Mouse (Mus musculus): ENCODE measurements at regions not wholly inside any gene's neighbourhood (a gene's known extent, or its start where the extent isn't known, plus 50 kb on each side); places are given as distances from the start of the nearest gene placed in this dataset.

DNA sequence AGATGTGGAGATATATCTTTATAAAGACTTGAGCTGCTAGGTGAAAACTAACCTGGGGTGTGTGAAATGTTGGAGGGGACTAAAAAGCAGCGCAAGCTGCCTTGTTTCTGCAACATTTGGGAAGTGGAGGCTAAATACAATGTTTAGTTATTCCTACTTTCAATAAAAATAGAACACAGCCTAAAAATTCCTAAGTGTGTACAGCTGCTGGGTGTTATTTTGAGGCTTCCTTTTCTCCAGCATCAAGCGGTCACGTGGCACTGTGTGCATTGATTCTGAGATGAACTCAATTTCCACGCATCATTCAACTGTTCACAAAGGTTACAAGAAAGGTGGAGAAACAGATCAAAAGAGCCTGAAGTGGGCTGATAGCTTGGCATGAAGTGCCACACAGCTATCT lies 896.4 kb downstream of the Adgrl2 start:
- Histone ChIP-seq H3K27ac (replicated peaks; ENCODE audit: low read depth, low read length) (no peak overlapping the region), H3K4me3 (ENCODE audit: low read depth, low read length) (no peak overlapping the region), H3K4me2 (ENCODE audit: low read depth, severe bottlenecking) (no peak overlapping the region), H3K4me1 (ENCODE audit: control insufficient read depth, insufficient read depth, low read length) (no peaks in the 10 kb centered on the region), H3K9me3 (ENCODE audit: control insufficient read depth, low read length) (no peaks in the 10 kb centered on the region), H3K27me3 (ENCODE audit: control insufficient read depth, insufficient read depth, low read length) (no peaks in the 10 kb centered on the region), H3K9ac (ENCODE audit: low read length) (no peak overlapping the region), H3K36me3 (ENCODE audit: control insufficient read depth, insufficient read depth, low read length) (no peaks in the 10 kb centered on the region)
- WGBS: 88% methylated on average over 4 of the region's 4 CpGs
- ATAC-seq (ENCODE audit: insufficient number of reproducible peaks, low FRiP score, low TSS enrichment, low read depth): no peak
- no peak for DNase-seq (ENCODE audit: low spot score)

DNA sequence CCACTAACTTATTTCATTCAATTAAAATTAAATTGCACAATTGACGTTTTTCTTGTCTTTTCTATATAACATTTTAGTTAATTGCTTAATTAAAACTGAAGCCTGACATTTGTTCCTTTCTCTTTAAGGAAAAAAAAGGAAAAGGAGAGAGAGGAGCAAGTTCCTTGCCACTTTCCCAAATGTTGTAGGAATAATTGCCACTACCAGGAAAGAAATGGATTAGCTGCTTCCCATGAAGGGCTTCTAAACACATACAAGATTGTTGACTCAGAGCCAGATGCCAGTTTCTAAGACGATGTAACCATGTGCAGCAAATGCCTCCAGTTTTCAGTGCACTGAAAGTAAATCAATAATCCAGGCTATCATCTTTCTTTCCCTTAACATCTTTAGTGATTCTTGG lies 914.5 kb downstream of the Adgrl2 start:
- H3K36me3 ChIP-seq (ENCODE audit: control insufficient read depth, insufficient read depth, low read length): no peaks in the 10 kb centered on the region
- DNase-seq (ENCODE audit: low spot score): no peak
- no peak overlapping the region for H3K4me3 ChIP-seq (ENCODE audit: low read depth, low read length)
- H3K9me3 ChIP-seq (ENCODE audit: control insufficient read depth, low read length): no peaks in the 10 kb centered on the region
- no peak for ATAC-seq (ENCODE audit: insufficient number of reproducible peaks, low FRiP score, low TSS enrichment, low read depth)
- no peak overlapping the region for H3K9ac ChIP-seq (ENCODE audit: low read length)
- no peaks in the 10 kb centered on the region for H3K27me3 ChIP-seq (ENCODE audit: control insufficient read depth, insufficient read depth, low read length)
- H3K4me1 ChIP-seq (ENCODE audit: control insufficient read depth, insufficient read depth, low read length): no peaks in the 10 kb centered on the region
- H3K27ac ChIP-seq (replicated peaks; ENCODE audit: low read depth, low read length): no peak overlapping the region
- H3K4me2 ChIP-seq (ENCODE audit: low read depth, severe bottlenecking): no peak overlapping the region
- WGBS: 73% methylated on average over 2 of the region's 2 CpGs

DNA sequence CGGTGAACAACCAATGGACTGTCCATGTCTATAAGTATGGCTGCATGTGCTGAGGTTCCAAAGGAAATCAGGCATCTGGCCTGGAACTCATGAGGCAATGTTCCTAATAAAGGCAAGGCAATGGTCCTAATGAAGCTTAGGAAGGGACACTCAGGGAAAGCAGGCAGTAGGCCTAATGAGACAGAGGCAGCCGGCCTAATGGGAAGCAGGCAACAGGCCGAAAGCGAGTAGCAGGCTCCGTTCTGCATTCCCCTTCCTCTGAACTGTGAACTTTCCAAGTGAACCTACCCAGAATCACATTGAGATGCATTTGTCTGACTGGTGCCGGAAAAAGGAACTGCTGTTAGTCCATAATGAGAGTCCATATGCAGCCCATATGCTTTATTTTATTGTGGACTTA lies 923.7 kb downstream of the Adgrl2 start:
- Histone ChIP-seq H3K27ac (replicated peaks; ENCODE audit: low read depth, low read length) (no peak overlapping the region), H3K9ac (ENCODE audit: low read length) (no peak overlapping the region), H3K4me1 (ENCODE audit: control insufficient read depth, insufficient read depth, low read length) (no peaks in the 10 kb centered on the region), H3K9me3 (ENCODE audit: control insufficient read depth, low read length) (no peaks in the 10 kb centered on the region), H3K4me3 (ENCODE audit: low read depth, low read length) (no peak overlapping the region), H3K27me3 (ENCODE audit: control insufficient read depth, insufficient read depth, low read length) (no peaks in the 10 kb centered on the region), H3K36me3 (ENCODE audit: control insufficient read depth, insufficient read depth, low read length) (no peaks in the 10 kb centered on the region), H3K4me2 (ENCODE audit: low read depth, severe bottlenecking) (no peak overlapping the region)
- 24% methylated on average over 6 of the region's 6 CpGs for WGBS
- DNase-seq (ENCODE audit: low spot score) (peak; percentile 60), ATAC-seq (ENCODE audit: insufficient number of reproducible peaks, low FRiP score, low TSS enrichment, low read depth) (no peak)

DNA sequence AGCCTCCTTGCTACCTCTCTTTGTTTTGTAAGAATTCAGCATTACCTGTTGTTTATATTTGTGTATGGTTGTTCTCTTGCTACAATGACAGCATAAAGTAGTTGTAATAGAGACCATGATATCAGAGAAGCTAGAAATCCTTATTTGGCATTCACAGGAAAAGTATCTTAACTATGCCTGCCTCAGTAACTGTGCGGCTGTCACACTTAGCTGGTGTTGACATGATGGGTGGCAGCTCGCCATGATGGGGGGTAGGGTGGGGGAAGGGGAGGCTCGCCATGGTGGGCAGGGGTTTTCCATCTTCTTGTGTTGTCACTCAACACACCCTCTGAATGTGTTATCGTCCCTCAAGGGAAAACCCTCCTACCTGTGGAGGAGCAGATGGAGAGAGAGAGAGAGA lies 934.3 kb downstream of the Adgrl2 start:
- WGBS: 63% methylated on average over 4 of the region's 4 CpGs
- no peak overlapping the region for H3K27ac ChIP-seq (replicated peaks; ENCODE audit: low read depth, low read length)
- ATAC-seq (ENCODE audit: insufficient number of reproducible peaks, low FRiP score, low TSS enrichment, low read depth) (no peak), DNase-seq (ENCODE audit: low spot score) (no peak)
- H3K9me3 ChIP-seq (ENCODE audit: control insufficient read depth, low read length): no peaks in the 10 kb centered on the region
- no peak overlapping the region for H3K9ac ChIP-seq (ENCODE audit: low read length)
- no peaks in the 10 kb centered on the region for H3K4me1 ChIP-seq (ENCODE audit: control insufficient read depth, insufficient read depth, low read length)
- H3K36me3 ChIP-seq (ENCODE audit: control insufficient read depth, insufficient read depth, low read length): no peaks in the 10 kb centered on the region
- H3K27me3 ChIP-seq (ENCODE audit: control insufficient read depth, insufficient read depth, low read length): no peaks in the 10 kb centered on the region
- no peak overlapping the region for H3K4me2 ChIP-seq (ENCODE audit: low read depth, severe bottlenecking)
- H3K4me3 ChIP-seq (ENCODE audit: low read depth, low read length): no peak overlapping the region

DNA sequence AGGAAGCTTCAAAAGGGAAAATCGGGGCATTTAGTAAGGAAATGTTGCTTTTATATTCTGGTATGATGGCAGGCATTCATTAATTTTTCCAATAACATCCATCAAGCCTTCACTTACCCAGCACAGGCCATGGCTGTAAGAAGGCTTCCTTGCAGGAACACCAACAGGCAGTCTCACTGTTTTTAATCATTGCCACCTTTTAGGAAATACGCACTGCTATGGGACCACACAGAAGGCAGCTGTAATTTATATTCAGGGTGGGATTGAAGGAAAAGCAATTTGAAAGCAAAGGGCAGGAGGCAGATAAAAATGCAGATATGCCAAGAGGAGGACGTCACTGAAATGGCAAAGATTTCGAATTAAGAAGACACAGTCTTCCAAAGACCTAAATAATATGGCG lies 937.8 kb downstream of the Adgrl2 start:
- DNase-seq (ENCODE audit: low spot score) (peak; percentile 25), ATAC-seq (ENCODE audit: insufficient number of reproducible peaks, low FRiP score, low TSS enrichment, low read depth) (no peak)
- Histone ChIP-seq H3K27me3 (ENCODE audit: control insufficient read depth, insufficient read depth, low read length) (no peaks in the 10 kb centered on the region), H3K4me2 (ENCODE audit: low read depth, severe bottlenecking) (no peak overlapping the region), H3K9me3 (ENCODE audit: control insufficient read depth, low read length) (no peaks in the 10 kb centered on the region), H3K4me1 (ENCODE audit: control insufficient read depth, insufficient read depth, low read length) (no peaks in the 10 kb centered on the region), H3K4me3 (ENCODE audit: low read depth, low read length) (no peak overlapping the region), H3K36me3 (ENCODE audit: control insufficient read depth, insufficient read depth, low read length) (no peaks in the 10 kb centered on the region), H3K27ac (replicated peaks; ENCODE audit: low read depth, low read length) (no peak overlapping the region), H3K9ac (ENCODE audit: low read length) (no peak overlapping the region)
- WGBS: 41% methylated on average over 5 of the region's 5 CpGs

DNA sequence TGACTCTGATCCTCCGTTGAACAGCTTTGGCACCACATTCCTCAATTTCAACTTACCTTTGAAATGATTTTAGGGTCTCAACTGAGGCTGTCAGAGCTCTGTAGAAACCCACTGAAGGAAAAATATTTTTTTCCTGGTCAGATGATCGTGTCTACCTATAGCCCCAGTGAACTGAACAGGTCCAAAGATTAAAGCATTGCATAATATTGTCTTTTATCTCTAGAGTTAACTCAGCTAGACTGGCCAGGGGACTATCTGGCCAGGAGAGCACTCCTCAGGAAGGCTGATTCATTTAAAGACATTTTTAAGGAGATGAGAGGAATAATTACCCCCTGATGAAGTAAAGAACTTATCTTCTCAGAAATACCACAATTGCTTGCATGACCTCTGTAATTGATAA lies 942.1 kb downstream of the Adgrl2 start:
- Histone ChIP-seq H3K9ac (ENCODE audit: low read length) (no peak overlapping the region), H3K4me2 (ENCODE audit: low read depth, severe bottlenecking) (no peak overlapping the region), H3K9me3 (ENCODE audit: control insufficient read depth, low read length) (no peaks in the 10 kb centered on the region), H3K27ac (replicated peaks; ENCODE audit: low read depth, low read length) (no peak overlapping the region), H3K36me3 (ENCODE audit: control insufficient read depth, insufficient read depth, low read length) (no peaks in the 10 kb centered on the region), H3K4me3 (ENCODE audit: low read depth, low read length) (no peak overlapping the region), H3K27me3 (ENCODE audit: control insufficient read depth, insufficient read depth, low read length) (no peaks in the 10 kb centered on the region), H3K4me1 (ENCODE audit: control insufficient read depth, insufficient read depth, low read length) (no peaks in the 10 kb centered on the region)
- no peak for ATAC-seq (ENCODE audit: insufficient number of reproducible peaks, low FRiP score, low TSS enrichment, low read depth)
- no peak for DNase-seq (ENCODE audit: low spot score)
- 86% methylated on average over 2 of the region's 2 CpGs for WGBS

DNA sequence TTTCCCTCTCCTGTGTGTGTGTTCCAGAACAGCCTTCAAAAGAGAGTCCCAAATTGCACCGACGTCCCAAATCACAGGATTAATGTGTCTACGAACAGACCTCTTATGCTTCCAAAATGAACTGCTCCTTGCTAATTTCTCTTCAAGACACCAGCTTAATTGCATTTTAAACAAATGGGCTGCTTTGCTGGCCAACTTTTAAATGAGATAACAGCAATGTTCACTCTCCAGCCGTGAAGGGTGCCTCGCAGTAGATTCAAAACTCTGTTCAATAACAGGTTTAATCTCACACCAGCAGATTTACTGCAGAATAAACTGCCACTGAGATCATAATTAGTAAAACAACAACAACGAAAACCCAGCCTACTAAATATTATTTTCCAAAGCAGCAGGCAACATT lies 957.8 kb downstream of the Adgrl2 start:
- ATAC-seq (ENCODE audit: insufficient number of reproducible peaks, low FRiP score, low TSS enrichment, low read depth): no peak
- H3K27ac ChIP-seq (replicated peaks; ENCODE audit: low read depth, low read length): no peak overlapping the region
- H3K36me3 ChIP-seq (ENCODE audit: control insufficient read depth, insufficient read depth, low read length): no peaks in the 10 kb centered on the region
- 42% methylated on average over 6 of the region's 6 CpGs for WGBS
- no peaks in the 10 kb centered on the region for H3K27me3 ChIP-seq (ENCODE audit: control insufficient read depth, insufficient read depth, low read length)
- H3K4me1 ChIP-seq (ENCODE audit: control insufficient read depth, insufficient read depth, low read length): no peaks in the 10 kb centered on the region
- H3K4me3 ChIP-seq (ENCODE audit: low read depth, low read length): no peak overlapping the region
- no peak for DNase-seq (ENCODE audit: low spot score)
- no peak overlapping the region for H3K9ac ChIP-seq (ENCODE audit: low read length)
- no peaks in the 10 kb centered on the region for H3K9me3 ChIP-seq (ENCODE audit: control insufficient read depth, low read length)
- no peak overlapping the region for H3K4me2 ChIP-seq (ENCODE audit: low read depth, severe bottlenecking)

DNA sequence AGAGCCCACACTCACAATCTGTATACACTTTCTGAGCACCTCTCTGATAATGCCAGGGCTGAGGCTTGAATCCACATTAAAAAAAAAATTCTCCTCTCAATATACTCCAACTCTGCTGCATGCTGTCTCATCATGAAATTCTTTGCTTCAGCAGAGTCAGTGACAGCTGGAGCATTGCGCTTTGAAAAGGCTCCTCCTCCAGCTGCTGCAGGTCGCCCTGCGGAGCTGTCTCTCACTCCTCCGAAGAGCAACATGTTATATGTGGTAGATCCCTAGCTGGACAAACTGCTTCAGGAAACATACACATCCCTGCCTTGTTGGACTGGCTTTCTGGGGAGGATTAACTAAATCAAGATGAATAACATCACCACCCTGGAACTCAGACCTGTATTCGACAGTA lies 984.5 kb downstream of the Adgrl2 start:
- H3K36me3 ChIP-seq (ENCODE audit: control insufficient read depth, insufficient read depth, low read length): no peaks in the 10 kb centered on the region
- no peaks in the 10 kb centered on the region for H3K4me1 ChIP-seq (ENCODE audit: control insufficient read depth, insufficient read depth, low read length)
- DNase-seq (ENCODE audit: low spot score) (no peak), ATAC-seq (ENCODE audit: insufficient number of reproducible peaks, low FRiP score, low TSS enrichment, low read depth) (no peak)
- H3K4me3 ChIP-seq (ENCODE audit: low read depth, low read length): no peak overlapping the region
- no peaks in the 10 kb centered on the region for H3K27me3 ChIP-seq (ENCODE audit: control insufficient read depth, insufficient read depth, low read length)
- WGBS: 60% methylated on average over 5 of the region's 5 CpGs
- no peak overlapping the region for H3K27ac ChIP-seq (replicated peaks; ENCODE audit: low read depth, low read length)
- no peak overlapping the region for H3K9ac ChIP-seq (ENCODE audit: low read length)
- no peak overlapping the region for H3K4me2 ChIP-seq (ENCODE audit: low read depth, severe bottlenecking)
- no peaks in the 10 kb centered on the region for H3K9me3 ChIP-seq (ENCODE audit: control insufficient read depth, low read length)

DNA sequence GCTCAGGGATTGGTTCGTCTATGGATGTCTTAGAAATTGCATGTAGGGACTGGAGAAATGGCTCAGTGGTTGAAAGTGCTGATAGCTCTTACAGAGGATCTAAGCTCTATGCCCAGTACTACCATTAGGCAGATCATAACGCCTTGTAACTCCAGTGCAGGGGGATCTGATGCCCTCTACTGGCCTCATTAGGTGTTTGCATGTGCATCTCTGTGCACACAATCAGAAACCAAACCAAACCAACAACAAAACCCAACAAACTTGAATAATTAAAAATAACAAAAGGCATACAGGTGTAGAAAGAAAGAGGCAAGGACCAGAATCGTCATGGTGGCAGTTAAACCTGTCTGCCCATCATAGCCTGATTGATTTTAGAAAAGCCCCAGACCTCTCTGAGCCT lies 986.3 kb downstream of the Adgrl2 start:
- Histone ChIP-seq H3K27ac (replicated peaks; ENCODE audit: low read depth, low read length) (no peak overlapping the region), H3K9me3 (ENCODE audit: control insufficient read depth, low read length) (no peaks in the 10 kb centered on the region), H3K27me3 (ENCODE audit: control insufficient read depth, insufficient read depth, low read length) (no peaks in the 10 kb centered on the region), H3K9ac (ENCODE audit: low read length) (no peak overlapping the region), H3K4me2 (ENCODE audit: low read depth, severe bottlenecking) (no peak overlapping the region), H3K4me1 (ENCODE audit: control insufficient read depth, insufficient read depth, low read length) (0 out of 2 replicates have a peak, but pooled peaks cover 3% of the 10 kb centered on the region), H3K36me3 (ENCODE audit: control insufficient read depth, insufficient read depth, low read length) (no peaks in the 10 kb centered on the region), H3K4me3 (ENCODE audit: low read depth, low read length) (no peak overlapping the region)
- ATAC-seq (ENCODE audit: insufficient number of reproducible peaks, low FRiP score, low TSS enrichment, low read depth) (no peak), DNase-seq (ENCODE audit: low spot score) (peak; percentile 23)
- 60% methylated on average over 3 of the region's 3 CpGs for whole genome bisulfite sequencing
